Mouse (Mus musculus) MN1 (cell line): Measurements from ENCODE around the gene Lpar1.

Source experiments
- DNase-seq: peaks from one replicate; pipeline ENCODE4 v3.0.0-alpha.2; 2016; ENCODE audit warnings: low spot score

Lpar1 gene

GRCm38 (mm10) chr4:58553631-58554358, at the start of gene Lpar1:
Lpar1 (minus strand) TSS chr4:58553898.
- DNase-seq = no peak

- DNase-seq = no peak
Observed at GRCm38 (mm10) chr4:58585942-58586341, 32.2 kb upstream of the Lpar1 start.

- DNase-seq = no peak
Observed at GRCm38 (mm10) chr4:58581191-58581590, 27.5 kb upstream of the Lpar1 start.

GRCm38 (mm10) chr4:58580516-58580915, 26.8 kb upstream of the Lpar1 start:
- no peak for DNase-seq

- DNase-seq = no peak
Observed at GRCm38 (mm10) chr4:58580098-58580497, 26.4 kb upstream of the Lpar1 start.

- DNase-seq = no peak
Observed at GRCm38 (mm10) chr4:58578488-58578887, 24.8 kb upstream of the Lpar1 start.

GRCm38 (mm10) chr4:58577382-58578048, 23.8 kb upstream of the Lpar1 start:
- DNase-seq = no peak

GRCm38 (mm10) chr4:58575831-58576230, 22.1 kb upstream of the Lpar1 start:
- DNase-seq = no peak

GRCm38 (mm10) chr4:58574024-58574423, 20.3 kb upstream of the Lpar1 start:
- no peak for DNase-seq

GRCm38 (mm10) chr4:58572446-58572845, 18.7 kb upstream of the Lpar1 start:
- DNase-seq = no peak

GRCm38 (mm10) chr4:58571661-58572060, 18.0 kb upstream of the Lpar1 start:
- DNase-seq = no peak

- DNase-seq = no peak
Observed at GRCm38 (mm10) chr4:58571232-58571631, 17.5 kb upstream of the Lpar1 start.

- DNase-seq = no peak
Observed at GRCm38 (mm10) chr4:58568486-58568885, 14.8 kb upstream of the Lpar1 start.

GRCm38 (mm10) chr4:58562776-58563175, 9.1 kb upstream of the Lpar1 start:
- DNase-seq = no peak

GRCm38 (mm10) chr4:58557001-58557400, 3.3 kb upstream of the Lpar1 start:
- DNase-seq = no peak

GRCm38 (mm10) chr4:58554359-58554838, 701 bp upstream of the Lpar1 start:
- DNase-seq = no peak

- DNase-seq = no peak
Observed at GRCm38 (mm10) chr4:58552731-58553630, 717 bp downstream of the Lpar1 start.

- DNase-seq = no peak
Observed at GRCm38 (mm10) chr4:58552229-58552628, 1.5 kb downstream of the Lpar1 start.

- no peak for DNase-seq
Observed at GRCm38 (mm10) chr4:58551820-58552219, 1.9 kb downstream of the Lpar1 start.

- DNase-seq = no peak
Observed at GRCm38 (mm10) chr4:58547725-58548124, 6.0 kb downstream of the Lpar1 start.

- no peak for DNase-seq
Observed at GRCm38 (mm10) chr4:58547273-58547565, 6.5 kb downstream of the Lpar1 start.

- no peak for DNase-seq
Observed at GRCm38 (mm10) chr4:58546441-58547272, 7.0 kb downstream of the Lpar1 start.
